Mouse (Mus musculus): ENCODE measurements around the gene Fate1. TPM values are rescaled to one million over a fixed set of nuclear protein-coding genes. Genes with fewer than 3 reads are reported as not detected.
"Not testable (repeated sequence)": the region's sequence is repeated elsewhere in the genome, so short reads cannot be mapped to it uniquely, and the experiment has no call there.

Fate1 gene
- polyA plus RNA-seq (2016; fragmentation: Nextera tagmentation; extraction: Ambion mirVana), result not detected in 2 replicates

DNA sequence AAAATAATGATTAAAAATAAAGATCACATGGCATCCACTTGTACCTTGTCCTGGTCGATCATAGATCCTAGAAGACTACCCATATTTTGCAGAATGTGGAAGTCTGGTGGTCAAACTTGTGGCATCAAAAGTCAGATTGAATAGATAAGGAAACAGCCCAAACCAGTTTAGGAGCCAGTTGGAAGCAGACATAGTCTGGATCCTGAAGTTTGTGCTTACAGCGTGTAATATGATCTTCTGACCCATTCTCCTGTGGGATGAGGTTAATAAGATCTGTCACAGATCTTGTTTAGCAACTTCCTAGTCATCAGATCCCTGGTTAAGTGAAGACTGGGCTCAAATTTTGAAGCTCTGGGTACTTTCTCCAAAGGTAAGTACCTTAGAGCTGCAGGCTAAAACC, at the start of gene Fate1:
TSS of gene Fate1 (plus strand) at position 301 of the 400 bp plus-strand sequence.
- H3K27ac ChIP-seq, result no peak within 1 kb of the TSS
- no peaks in the 10 kb centered on the region for H3K36me3 ChIP-seq
- H3K9ac ChIP-seq, result no peak within 1 kb of the TSS
- no peaks in the 10 kb centered on the region for H3K4me1 ChIP-seq
- H3K4me2 ChIP-seq (replicated peaks), result no peak within 1 kb of the TSS
- H3K9me3 ChIP-seq (replicated peaks), result no peaks in the 10 kb centered on the region
- 75% methylated on average over 2 of the region's 2 CpGs for WGBS
- no peak within 1 kb of the TSS for H3K4me3 ChIP-seq
- ATAC-seq (ENCODE audit: low FRiP score), result no peak
- H3K27me3 ChIP-seq, result no peaks in the 10 kb centered on the region

DNA sequence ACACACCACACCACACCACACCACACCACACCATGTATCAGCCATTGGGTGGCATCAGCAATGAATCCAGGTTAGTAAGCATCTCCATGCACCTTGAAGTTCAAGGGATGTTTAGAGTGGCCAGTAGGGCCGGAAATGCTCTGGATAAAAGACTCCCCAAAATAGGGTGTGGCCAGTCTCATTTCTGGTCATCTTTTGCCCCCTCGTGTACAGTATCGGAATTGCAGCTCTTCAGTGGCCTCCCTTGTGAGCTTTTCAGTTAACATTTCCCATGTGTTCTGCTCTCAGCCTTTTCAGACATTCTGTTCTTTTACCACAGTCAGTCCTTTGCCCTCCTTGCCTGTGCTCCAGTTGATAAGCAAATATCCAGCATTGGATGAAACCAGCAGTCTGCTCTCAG, 26.2 kb upstream of the Fate1 start:
- no peak overlapping the region for H3K4me2 ChIP-seq (replicated peaks)
- H3K36me3 ChIP-seq, result no peaks in the 10 kb centered on the region
- H3K4me1 ChIP-seq, result no peaks in the 10 kb centered on the region
- ATAC-seq (ENCODE audit: low FRiP score), result no peak
- 20% methylated on average over 3 of the region's 3 CpGs for WGBS
- no peak overlapping the region for H3K4me3 ChIP-seq
- no peaks in the 10 kb centered on the region for H3K27me3 ChIP-seq
- H3K9me3 ChIP-seq (replicated peaks), result no peaks in the 10 kb centered on the region
- no peak overlapping the region for H3K9ac ChIP-seq
- no peak overlapping the region for H3K27ac ChIP-seq

DNA sequence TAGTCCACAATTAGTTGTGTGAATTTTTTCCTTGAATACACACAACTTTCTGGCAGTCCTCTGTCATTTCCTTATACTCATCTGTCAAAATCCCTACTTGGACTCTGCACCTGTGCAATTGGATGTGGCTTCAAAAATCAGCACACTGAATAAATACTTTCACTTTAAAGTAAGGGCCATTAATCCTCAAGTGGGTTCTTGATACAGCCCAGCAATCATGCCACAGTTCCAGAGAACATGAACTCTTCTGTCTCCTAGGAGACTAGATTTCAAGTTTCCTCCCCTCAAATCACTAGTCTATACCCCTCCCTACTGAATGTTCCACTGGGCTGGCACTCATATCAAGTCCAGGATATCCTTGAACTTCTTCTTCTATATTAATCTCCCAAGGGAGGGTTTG, 14.4 kb upstream of the Fate1 start:
- 0 out of 2 replicates have a peak, but pooled peaks cover 2% of the 10 kb centered on the region for H3K4me1 ChIP-seq

GRCm38 (mm10) chrX:71962073-71963051, 10.4 kb upstream of the Fate1 start, which contains the start of gene Prrg3:
TSS of gene Prrg3 (plus strand) at chrX:71962624.
- peak within 1 kb of the TSS; percentile 75 for H3K4me2 ChIP-seq (replicated peaks)
- WGBS, result 21% methylated on average over 69 of the region's 72 CpGs
- H3K9me3 ChIP-seq (replicated peaks), result no peaks in the 10 kb centered on the region
- ATAC-seq (ENCODE audit: low FRiP score), result peak; percentile 87
- H3K27ac ChIP-seq, result peak within 1 kb of the TSS; percentile 48; the same call in 1 of the 2 replicates
- H3K27me3 ChIP-seq, result no peaks in the 10 kb centered on the region
- peaks cover 6% of the 10 kb centered on the region; the same call in 1 of the 2 replicates for H3K4me1 ChIP-seq
- peak within 1 kb of the TSS; percentile 68 for H3K9ac ChIP-seq
- H3K36me3 ChIP-seq, result no peaks in the 10 kb centered on the region
- H3K4me3 ChIP-seq, result peak within 1 kb of the TSS; percentile 51

More for the DNA sequence above, 14.4 kb upstream of the Fate1 start:
- no peaks in the 10 kb centered on the region for H3K9me3 ChIP-seq (replicated peaks)
- H3K27me3 ChIP-seq, result no peaks in the 10 kb centered on the region
- no peaks in the 10 kb centered on the region for H3K36me3 ChIP-seq
- H3K4me2 ChIP-seq (replicated peaks), result no peak overlapping the region
- ATAC-seq (ENCODE audit: low FRiP score), result no peak
- H3K9ac ChIP-seq, result no peak overlapping the region
- H3K4me3 ChIP-seq, result no peak overlapping the region
- H3K27ac ChIP-seq, result no peak overlapping the region

- Histone ChIP-seq H3K4me2 (replicated peaks) (peak overlapping the region; percentile 75), H3K27me3 (no peaks in the 10 kb centered on the region), H3K27ac (peak overlapping the region; percentile 48; the same call in 1 of the 2 replicates), H3K36me3 (no peaks in the 10 kb centered on the region), H3K9ac (peak overlapping the region; percentile 68), H3K4me3 (peak overlapping the region; percentile 51), H3K4me1 (peaks cover 6% of the 10 kb centered on the region; the same call in 1 of the 2 replicates), H3K9me3 (replicated peaks) (no peaks in the 10 kb centered on the region)
- ATAC-seq (ENCODE audit: low FRiP score), result peak; percentile 27; the same call in 1 of the 2 replicates
- 35% methylated on average over 9 of the region's 9 CpGs for WGBS
Measured at GRCm38 (mm10) chrX:71963275-71963912, 9.4 kb upstream of the Fate1 start.

DNA sequence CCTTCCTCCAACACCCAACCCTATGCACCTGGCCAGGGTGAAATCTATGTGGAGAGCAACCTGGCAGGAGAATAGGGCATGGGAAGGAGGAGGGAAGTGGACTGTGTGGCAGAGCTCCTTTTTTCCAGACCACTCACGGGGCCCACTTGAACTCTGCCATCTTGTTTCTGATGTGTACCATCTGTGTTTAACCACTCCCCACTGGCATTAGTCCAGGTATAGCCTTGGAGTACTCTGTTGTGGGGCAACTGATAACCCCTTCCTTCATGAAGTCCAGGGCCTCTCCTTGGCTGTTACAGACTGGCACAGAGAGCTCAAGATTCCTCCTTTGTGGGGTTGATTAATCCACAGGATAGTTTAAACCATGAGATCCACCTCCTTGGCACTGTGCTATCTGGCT, 4.6 kb upstream of the Fate1 start:
- Histone ChIP-seq H3K9me3 (replicated peaks) (no peaks in the 10 kb centered on the region), H3K9ac (no peak overlapping the region), H3K4me1 (peaks cover 6% of the 10 kb centered on the region; the same call in 1 of the 2 replicates), H3K36me3 (no peaks in the 10 kb centered on the region), H3K27ac (no peak overlapping the region), H3K4me2 (replicated peaks) (no peak overlapping the region), H3K4me3 (no peak overlapping the region), H3K27me3 (no peaks in the 10 kb centered on the region)
- ATAC-seq (ENCODE audit: low FRiP score), result no peak
- WGBS, result 71% methylated on average over 1 of the region's 1 CpGs

DNA sequence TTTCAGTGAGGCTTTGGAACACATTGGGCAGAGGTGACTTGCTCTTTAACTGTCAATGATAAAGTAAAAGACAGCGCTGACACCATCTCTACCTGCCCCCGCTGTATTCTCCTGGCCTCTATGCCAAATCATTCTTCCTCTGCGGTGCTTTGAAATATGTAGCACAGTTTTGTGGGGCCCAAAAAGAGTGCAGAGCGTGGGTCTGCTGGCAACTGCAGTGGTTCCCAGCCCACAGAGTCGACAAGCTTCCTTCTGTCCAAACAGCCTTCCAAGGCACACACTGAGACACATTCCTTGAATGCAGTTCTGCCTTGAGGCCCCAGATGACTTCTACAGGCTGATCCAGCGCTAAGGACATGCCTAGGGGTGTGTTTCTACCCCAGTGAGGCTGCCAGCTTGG, 4.0 kb upstream of the Fate1 start:
- WGBS, result 78% methylated on average over 6 of the region's 6 CpGs
- H3K4me2 ChIP-seq (replicated peaks), result no peak overlapping the region
- no peak overlapping the region for H3K9ac ChIP-seq

GRCm38 (mm10) chrX:71971325-71971724, 1.5 kb upstream of the Fate1 start:
- no peak overlapping the region for H3K27ac ChIP-seq
- no peak overlapping the region for H3K9ac ChIP-seq
- no peak overlapping the region for H3K4me2 ChIP-seq (replicated peaks)
- H3K27me3 ChIP-seq, result no peaks in the 10 kb centered on the region
- no peaks in the 10 kb centered on the region for H3K9me3 ChIP-seq (replicated peaks)
- H3K4me1 ChIP-seq, result no peaks in the 10 kb centered on the region
- no peak overlapping the region for H3K4me3 ChIP-seq
- ATAC-seq (ENCODE audit: low FRiP score), result no peak
- no peaks in the 10 kb centered on the region for H3K36me3 ChIP-seq
- 62% methylated on average over 5 of the region's 5 CpGs for whole genome bisulfite sequencing

More for the DNA sequence above, 4.0 kb upstream of the Fate1 start:
- H3K9me3 ChIP-seq (replicated peaks), result no peaks in the 10 kb centered on the region
- no peaks in the 10 kb centered on the region for H3K36me3 ChIP-seq
- H3K27ac ChIP-seq, result no peak overlapping the region
- no peak overlapping the region for H3K4me3 ChIP-seq
- no peaks in the 10 kb centered on the region for H3K27me3 ChIP-seq
- ATAC-seq (ENCODE audit: low FRiP score), result no peak
- no peaks in the 10 kb centered on the region for H3K4me1 ChIP-seq

DNA sequence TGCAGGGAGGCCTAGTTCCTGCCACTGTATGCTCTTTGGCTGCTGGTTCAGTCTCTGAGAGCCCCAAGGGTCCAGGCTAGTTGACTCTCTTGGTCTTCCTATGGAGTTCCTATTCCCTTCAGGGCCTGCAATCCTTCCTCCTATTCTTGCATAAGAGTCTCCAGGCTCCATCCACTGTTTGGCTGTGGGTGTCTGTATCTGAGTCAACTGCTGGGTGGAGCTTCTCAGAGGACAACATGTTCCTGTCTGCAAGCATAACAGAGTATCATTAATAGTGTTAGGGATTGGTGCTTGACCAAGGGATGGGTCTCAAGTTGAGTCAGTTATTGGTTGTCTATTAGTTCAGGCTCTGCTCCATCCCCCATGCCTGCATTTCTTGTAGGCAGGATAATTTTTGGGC, 4.9 kb downstream of the Fate1 start:
- H3K4me3 ChIP-seq; H3K27me3 ChIP-seq; H3K9me3 ChIP-seq (replicated peaks); H3K36me3 ChIP-seq; ATAC-seq (ENCODE audit: low FRiP score); H3K9ac ChIP-seq; H3K4me1 ChIP-seq; H3K27ac ChIP-seq; H3K4me2 ChIP-seq (replicated peaks): not testable (repeated sequence)

GRCm38 (mm10) chrX:71980443-71980842, 7.7 kb downstream of the Fate1 start:
- H3K27ac ChIP-seq, result no peak overlapping the region
- H3K4me2 ChIP-seq (replicated peaks), result no peak overlapping the region
- H3K4me1 ChIP-seq, result no peaks in the 10 kb centered on the region
- no peak overlapping the region for H3K9ac ChIP-seq
- H3K9me3 ChIP-seq (replicated peaks), result no peaks in the 10 kb centered on the region
- H3K4me3 ChIP-seq, result no peak overlapping the region
- 73% methylated on average over 3 of the region's 3 CpGs for WGBS
- ATAC-seq (ENCODE audit: low FRiP score), result no peak
- no peaks in the 10 kb centered on the region for H3K27me3 ChIP-seq
- no peaks in the 10 kb centered on the region for H3K36me3 ChIP-seq

- no peaks in the 10 kb centered on the region for H3K9me3 ChIP-seq (replicated peaks)
- no peak overlapping the region for H3K9ac ChIP-seq
- no peak overlapping the region for H3K4me3 ChIP-seq
- no peak for ATAC-seq (ENCODE audit: low FRiP score)
- H3K4me1 ChIP-seq, result no peaks in the 10 kb centered on the region
- no peaks in the 10 kb centered on the region for H3K36me3 ChIP-seq
- no peaks in the 10 kb centered on the region for H3K27me3 ChIP-seq
- H3K4me2 ChIP-seq (replicated peaks), result no peak overlapping the region
- H3K27ac ChIP-seq, result no peak overlapping the region
- 69% methylated on average over 2 of the region's 2 CpGs for WGBS
Measured at GRCm38 (mm10) chrX:71981322-71981721, 8.5 kb downstream of the Fate1 start.

DNA sequence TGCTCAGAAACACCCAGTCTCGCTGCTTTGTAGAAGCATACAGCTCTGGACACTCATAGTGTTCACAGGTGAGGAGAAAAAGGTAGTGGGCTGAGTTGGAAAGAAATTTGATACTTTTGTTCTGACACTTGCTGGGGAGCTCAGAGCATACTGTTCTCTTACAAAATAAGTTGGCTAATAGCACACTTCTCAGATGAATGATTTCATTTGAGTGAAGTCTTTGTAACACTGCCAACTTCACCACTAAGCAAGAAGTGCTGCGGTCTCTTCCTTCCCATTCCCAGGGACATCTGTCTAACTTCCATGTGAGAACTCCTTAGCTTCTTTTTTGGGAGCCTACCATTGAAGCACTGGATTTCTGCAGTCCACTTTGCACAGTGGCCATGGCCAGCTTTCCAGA, 10.4 kb downstream of the Fate1 start:
- H3K9me3 ChIP-seq (replicated peaks), result no peaks in the 10 kb centered on the region
- H3K36me3 ChIP-seq, result no peaks in the 10 kb centered on the region
- H3K4me2 ChIP-seq (replicated peaks), result no peak overlapping the region
- H3K27me3 ChIP-seq, result no peaks in the 10 kb centered on the region
- 67% methylated on average over 2 of the region's 2 CpGs for WGBS
- ATAC-seq (ENCODE audit: low FRiP score), result no peak
- H3K9ac ChIP-seq, result no peak overlapping the region
- H3K4me1 ChIP-seq, result no peaks in the 10 kb centered on the region
- H3K4me3 ChIP-seq, result no peak overlapping the region
- H3K27ac ChIP-seq, result no peak overlapping the region

Measured in hindbrain, embryonic 12.5 days (tissue).